Mouse (Mus musculus): Measurements from ENCODE around the gene Gm9495.
"Not testable (repeated sequence)": the region's sequence is repeated elsewhere in the genome, so short reads cannot be mapped to it uniquely, and the experiment has no call there.

Gm9495 gene

DNA sequence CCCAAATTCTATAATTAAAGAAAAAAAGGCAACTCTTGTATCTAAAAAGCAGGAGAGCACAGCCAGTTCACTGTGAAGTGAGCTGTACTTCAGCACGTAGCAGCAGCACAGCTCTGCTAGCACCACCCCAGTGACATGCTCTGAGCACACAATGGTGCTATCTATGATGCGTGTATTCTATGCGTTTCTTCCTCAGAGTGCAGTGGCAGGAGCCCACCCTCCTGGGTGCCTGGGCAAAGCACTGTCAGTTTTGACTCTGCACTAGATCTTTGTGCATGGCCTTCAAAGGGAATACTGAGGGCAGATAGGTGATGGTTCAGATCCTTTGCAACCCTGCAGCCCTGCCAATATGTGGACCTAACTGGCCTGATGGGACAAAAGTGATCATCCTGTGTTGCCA, at the start of gene Gm9495:
Gm9495 (minus strand) TSS at position 101 of the 400 bp plus-strand sequence.
- DNase-seq (ENCODE audit: low spot score), result not testable (repeated sequence)

DNA sequence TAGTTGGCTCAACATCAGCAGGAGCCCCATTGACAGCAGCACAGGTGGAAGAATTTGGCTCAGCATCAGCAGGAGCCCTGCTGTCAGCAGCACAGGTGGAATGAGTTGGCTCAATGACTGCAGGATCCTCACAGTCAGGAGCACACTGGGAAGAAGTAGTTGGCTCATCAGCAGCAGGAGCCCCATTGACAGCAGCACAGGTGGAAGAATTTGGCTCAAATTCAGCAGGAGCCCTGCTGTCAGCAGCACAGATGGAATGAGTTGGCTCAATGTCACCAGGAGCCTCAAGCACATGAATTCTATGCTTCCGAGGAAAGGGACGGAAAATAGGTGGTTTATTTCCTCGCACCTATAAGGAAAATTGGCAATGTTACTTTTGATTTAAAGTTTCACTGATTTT, 21.6 kb upstream of the Gm9495 start:
- not testable (repeated sequence) for DNase-seq (ENCODE audit: low spot score)

DNA sequence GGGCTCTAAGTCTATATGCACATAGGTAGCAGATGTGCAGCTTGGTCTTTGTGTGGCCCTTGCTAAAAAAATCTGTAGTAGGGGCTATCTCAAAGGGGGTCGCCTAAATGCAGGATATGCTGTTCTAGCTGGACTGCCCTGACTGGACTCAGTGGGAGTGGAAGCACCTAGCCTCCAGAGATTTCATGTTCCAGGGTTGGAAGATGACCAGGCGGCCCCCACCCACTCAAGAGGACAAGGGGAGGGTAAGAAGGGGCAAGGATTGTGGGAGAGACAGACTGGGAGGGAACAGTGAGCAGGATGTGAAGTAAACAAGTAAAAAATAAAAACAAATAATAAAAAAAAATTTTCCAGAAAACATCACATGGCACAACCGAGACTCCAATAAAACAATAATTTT, 33.3 kb downstream of the Gm9495 start:
- DNase-seq (ENCODE audit: low spot score), result not testable (repeated sequence)

DNA sequence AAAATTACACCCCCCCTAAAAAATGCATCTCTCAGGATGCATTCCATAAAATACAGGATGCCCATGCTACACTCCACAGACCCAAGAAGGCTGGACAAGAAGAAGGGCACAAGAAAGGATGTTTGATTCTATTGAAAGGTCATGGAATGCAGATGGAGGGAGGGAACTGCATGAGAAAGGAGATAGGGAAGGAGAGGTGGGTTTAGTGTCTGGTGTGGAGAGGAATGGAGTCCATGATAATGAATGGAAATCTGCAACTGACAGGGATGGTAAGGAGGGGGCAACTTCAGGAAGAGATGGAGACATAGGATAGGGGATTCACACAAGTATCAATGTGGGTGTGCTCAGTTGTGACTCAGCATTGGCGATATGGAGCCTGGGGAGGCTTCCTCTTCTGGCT, 39.0 kb downstream of the Gm9495 start:
- no peak for DNase-seq (ENCODE audit: low spot score)

DNA sequence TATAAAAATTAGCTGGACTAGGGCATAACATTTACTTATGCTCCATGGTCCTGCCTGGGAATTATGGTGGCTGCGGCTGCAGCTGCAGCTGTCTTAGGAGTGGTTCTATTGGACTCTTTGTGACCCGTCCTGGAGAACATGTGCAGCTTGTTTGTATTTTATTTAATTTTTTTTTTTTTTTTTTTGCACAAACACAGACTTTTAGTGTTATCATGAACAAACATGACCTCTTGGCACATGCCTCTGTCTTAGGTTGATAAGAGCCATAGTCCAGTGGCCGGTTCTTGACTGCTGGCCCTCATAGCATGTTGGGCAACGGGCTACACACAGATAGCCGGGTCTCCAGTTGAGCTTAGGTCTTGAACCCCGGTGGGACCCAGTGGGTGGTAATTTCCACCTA, 48.6 kb downstream of the Gm9495 start:
- DNase-seq (ENCODE audit: low spot score), result no peak

DNA sequence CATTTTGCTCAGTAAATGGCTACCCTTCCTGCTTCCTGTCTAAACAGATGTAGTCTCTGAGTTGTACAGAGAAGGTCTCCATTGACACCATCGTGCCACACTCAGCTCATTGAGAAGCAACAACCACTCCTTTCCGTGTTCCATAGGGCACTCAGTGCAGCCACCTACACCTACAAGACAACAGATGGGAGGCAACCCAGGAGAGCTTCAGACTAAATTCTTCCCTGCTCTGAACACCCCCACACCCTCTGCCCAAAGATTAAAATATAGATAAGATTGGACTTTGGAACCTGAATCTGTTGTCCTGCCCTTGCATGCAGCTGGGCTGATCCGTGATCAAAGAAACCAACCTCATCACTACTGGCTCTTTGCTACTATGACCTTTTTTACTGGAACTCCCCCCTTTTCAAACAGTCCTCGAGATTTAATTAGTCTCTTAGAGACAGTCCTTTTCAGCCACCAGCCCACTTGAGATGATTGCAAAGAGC, 53.4 kb downstream of the Gm9495 start:
- DNase-seq (ENCODE audit: low spot score), result peak; percentile 34

DNA sequence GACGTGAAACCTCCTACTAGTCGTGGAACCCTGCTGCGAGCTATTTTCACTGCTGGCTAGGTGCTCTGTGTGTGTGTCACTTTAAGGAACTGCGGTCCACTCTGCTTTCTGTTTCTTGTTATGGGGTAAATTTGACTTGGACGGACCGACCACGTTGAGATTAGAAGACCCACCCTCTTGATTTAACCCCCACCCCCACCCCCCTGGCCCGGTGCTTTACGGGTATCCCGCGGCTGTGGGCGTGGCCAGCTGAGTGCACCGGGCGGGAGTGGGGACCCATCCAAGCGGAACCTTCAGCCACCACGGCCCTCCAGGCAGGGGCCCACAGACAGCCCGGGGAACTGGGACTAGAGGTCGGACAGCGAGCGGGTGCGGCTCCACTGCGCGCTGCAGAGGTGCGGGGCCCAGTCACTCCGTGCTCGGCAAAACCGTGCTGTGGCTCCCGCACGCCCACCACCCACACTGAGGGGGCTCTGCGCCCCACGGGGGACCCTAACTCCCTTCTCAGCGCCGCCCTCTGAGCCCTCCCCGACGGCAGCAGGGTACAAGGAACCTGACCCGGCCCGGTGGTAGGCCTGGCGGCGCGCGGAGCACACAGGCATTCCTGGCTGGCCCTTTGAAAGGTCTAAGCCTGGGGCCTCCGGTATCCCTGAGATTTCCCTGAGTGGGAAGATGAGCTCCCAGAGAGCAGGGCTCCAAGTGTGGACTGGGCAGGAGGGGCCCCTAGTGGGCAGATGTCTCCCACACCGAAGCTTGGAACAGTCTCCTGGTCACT, 54.0 kb downstream of the Gm9495 start:
- DNase-seq (ENCODE audit: low spot score), result peak; percentile 61

DNA sequence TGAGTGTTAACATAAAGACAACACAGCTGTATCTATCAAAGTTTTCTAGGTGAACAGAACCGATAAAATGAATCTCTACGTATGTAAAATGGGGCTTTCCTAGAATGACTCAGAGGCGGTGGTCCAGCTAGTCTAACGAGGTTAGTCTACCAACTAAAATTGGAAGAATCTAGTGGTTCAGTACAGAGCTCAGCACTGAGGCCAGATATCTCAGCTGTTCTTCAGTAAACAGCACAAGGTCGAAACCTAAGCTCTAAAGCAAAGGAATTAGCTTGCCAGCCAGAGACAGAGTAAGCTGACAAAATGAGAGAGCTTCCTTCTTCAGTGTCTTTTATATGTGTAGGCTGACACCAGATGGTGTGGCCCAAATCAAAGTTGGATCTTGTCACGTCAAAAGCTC, 57.2 kb downstream of the Gm9495 start:
- DNase-seq (ENCODE audit: low spot score), result no peak

DNA sequence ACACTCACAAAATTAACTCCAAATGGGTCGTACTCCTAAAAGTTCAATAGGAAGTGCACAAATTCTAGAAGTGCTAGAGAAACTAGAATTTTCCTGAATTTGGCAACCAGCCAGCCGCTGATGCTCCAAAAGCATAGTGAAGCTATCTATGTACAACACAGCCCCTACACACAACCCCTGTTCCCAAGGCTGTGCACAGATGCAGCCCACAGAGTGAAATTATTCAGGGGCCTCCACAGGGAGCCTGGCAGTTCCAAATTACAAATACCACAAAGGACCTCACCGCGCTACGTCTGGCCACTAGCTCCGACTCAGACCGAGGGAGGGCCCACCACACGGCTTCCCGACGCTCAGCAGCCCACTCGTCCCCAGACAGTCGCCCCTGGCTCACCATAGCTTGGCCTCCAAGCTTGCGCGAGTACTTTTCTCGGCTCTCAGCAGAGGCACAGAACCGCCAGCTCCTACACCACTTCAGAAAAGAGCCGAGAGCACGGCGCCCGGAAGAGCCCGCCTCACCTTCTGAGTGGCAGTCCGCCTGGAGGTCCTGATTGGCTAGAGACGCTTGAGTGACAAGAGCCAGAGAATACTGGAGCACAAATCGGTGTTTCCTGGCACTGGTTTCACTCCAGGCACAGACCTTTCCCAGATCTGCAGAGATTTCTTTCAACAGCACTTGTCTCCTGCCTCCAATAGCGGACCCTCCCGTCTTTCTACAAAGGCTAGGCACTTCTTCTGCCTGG, 58.1 kb downstream of the Gm9495 start:
- peak; percentile 93 for DNase-seq (ENCODE audit: low spot score)

DNA sequence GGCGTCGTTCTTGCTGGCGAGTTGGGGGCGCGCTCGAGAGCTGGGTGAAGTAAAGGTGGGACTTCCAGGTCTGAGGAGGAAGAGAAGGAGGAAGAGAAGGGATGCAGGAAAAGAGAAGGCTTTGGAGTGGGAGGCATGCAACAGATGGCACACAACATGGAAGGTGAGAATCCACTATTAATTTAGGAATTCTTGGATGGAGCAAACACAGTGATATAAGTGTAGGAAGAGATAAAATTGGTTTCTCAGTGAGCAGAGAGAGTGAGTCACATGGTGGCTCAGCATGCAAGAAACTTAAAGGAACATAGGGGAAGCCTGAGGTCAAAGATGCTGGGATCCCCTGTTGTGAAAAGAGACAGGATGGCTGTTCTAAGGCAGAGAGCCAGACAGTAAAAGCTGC, 69.0 kb downstream of the Gm9495 start:
- no peak for DNase-seq (ENCODE audit: low spot score)
